Mouse (Mus musculus) skeletal muscle tissue, postnatal 0 days (tissue): Measurements from ENCODE around the gene Man1a. TPM values are rescaled to one million over a fixed set of nuclear protein-coding genes. Genes with fewer than 3 reads are reported as not detected.

Experiments
- polyA plus RNA-seq: library from polyadenylated mRNA; unstranded; fragments of >200 nt; fragmentation: Nextera tagmentation; extraction: Ambion mirVana; gene quantifications from 2 replicates; pipeline ENCODE4 v1.2.1, GENCODE M21; 2015

Man1a gene
- polyA plus RNA-seq: 7.2 and 9.2 TPM in 2 replicates

GRCm38 (mm10) chr10:54076420-54076819 lies at the start of gene Man1a:
Man1a (minus strand) TSS chr10:54076609.

